Mouse (Mus musculus) liver, embryonic 12.5 days (tissue): ENCODE measurements around the gene Gm21962. TPM values are rescaled to one million over a fixed set of nuclear protein-coding genes. Genes with fewer than 3 reads are reported as not detected.

Experiments
- ATAC-seq: fragments of 200-750 bp; cut with Nextera tagmentation; 2 replicates; pipeline ENCODE4 v1.8.0; 2017; ENCODE audit warnings: moderate number of reproducible peaks, mild to moderate bottlenecking, moderate library complexity
- H3K27ac ChIP-seq: fragments of 300-500 bp; sonication (generic); 2 replicates; pipeline ENCODE4 v1.5.1; 2016; ENCODE audit warnings: mild to moderate bottlenecking
- H3K27me3 ChIP-seq: fragments of 300-500 bp; sonication (generic); replicated peaks from 2 replicates; pipeline ENCODE4 v1.6.1; 2016; ENCODE audit warnings: mild to moderate bottlenecking, moderate library complexity
- H3K36me3 ChIP-seq: fragments of 300-500 bp; sonication (generic); 2 replicates; pipeline ENCODE4 v1.6.1; 2016; ENCODE audit warnings: mild to moderate bottlenecking, moderate library complexity
- H3K4me1 ChIP-seq: fragments of 300-500 bp; sonication (generic); 2 replicates; pipeline ENCODE4 v1.6.1; 2016
- H3K4me2 ChIP-seq: fragments of 300-500 bp; sonication (generic); 2 replicates; pipeline ENCODE4 v1.6.1; 2016; ENCODE audit warnings: mild to moderate bottlenecking, moderate library complexity
- H3K4me3 ChIP-seq: fragments of 300-500 bp; sonication (generic); 2 replicates; pipeline ENCODE4 v1.5.1; 2016; ENCODE audit warnings: mild to moderate bottlenecking, moderate library complexity
- H3K9ac ChIP-seq: fragments of 300-500 bp; sonication (generic); 2 replicates; pipeline ENCODE4 v1.6.1; 2016; ENCODE audit warnings: mild to moderate bottlenecking, moderate library complexity
- H3K9me3 ChIP-seq: fragments of 300-500 bp; sonication (generic); replicated peaks from 2 replicates; pipeline ENCODE4 v1.6.1; 2016; ENCODE audit warnings: mild to moderate bottlenecking, moderate library complexity
- WGBS: fragments of 180-500 bp; shearing (Covaris S2); methylation state at CpG from one replicate; pipeline ENCODE4 v1.1.7; 2016; ENCODE audit not compliant: insufficient replicate concordance; 5-methylcytosine and 5-hydroxymethylcytosine counted together
- polyA plus RNA-seq: library from polyadenylated mRNA; unstranded; fragments of >200 nt; fragmentation: Nextera tagmentation; extraction: Ambion mirVana; gene quantifications from 2 replicates; pipeline ENCODE4 v1.2.1, GENCODE M21; 2016

The Gm21962 gene
- polyA plus RNA-seq, 1 experiment from 2014 or later, result not detected

GRCm38 (mm10) chr3:137647427-137648100, 23.8 kb upstream of the Gm21962 start:
- WGBS, result 67% methylated on average over 12 of the region's 12 CpGs
- Histone ChIP-seq H3K4me1 (no peaks in the 10 kb centered on the region), H3K9ac (no peak overlapping the region), H3K4me3 (no peak overlapping the region), H3K36me3 (no peaks in the 10 kb centered on the region), H3K9me3 (no peaks in the 10 kb centered on the region), H3K4me2 (no peak overlapping the region), H3K27me3 (no peaks in the 10 kb centered on the region), H3K27ac (no peak overlapping the region)
- ATAC-seq, result no peak

- H3K9me3 ChIP-seq, result no peaks in the 10 kb centered on the region
- H3K9ac ChIP-seq, result no peak overlapping the region
- no peaks in the 10 kb centered on the region for H3K27me3 ChIP-seq
- H3K4me1 ChIP-seq, result no peaks in the 10 kb centered on the region
- no peak for ATAC-seq
- no peak overlapping the region for H3K4me3 ChIP-seq
- no peak overlapping the region for H3K4me2 ChIP-seq
- H3K27ac ChIP-seq, result no peak overlapping the region
- 58% methylated on average over 5 of the region's 5 CpGs for WGBS
- no peaks in the 10 kb centered on the region for H3K36me3 ChIP-seq
Observed at GRCm38 (mm10) chr3:137649112-137649511, 22.2 kb upstream of the Gm21962 start.

- Histone ChIP-seq H3K27me3 (no peaks in the 10 kb centered on the region), H3K9ac (no peak overlapping the region), H3K4me1 (no peaks in the 10 kb centered on the region), H3K4me2 (no peak overlapping the region), H3K9me3 (no peaks in the 10 kb centered on the region), H3K4me3 (no peak overlapping the region), H3K36me3 (no peaks in the 10 kb centered on the region), H3K27ac (no peak overlapping the region)
- no peak for ATAC-seq
- WGBS, result 81% methylated on average over 2 of the region's 2 CpGs
Observed at GRCm38 (mm10) chr3:137652853-137653252, 18.5 kb upstream of the Gm21962 start.

GRCm38 (mm10) chr3:137680923-137681322, 9.6 kb downstream of the Gm21962 start:
- Histone ChIP-seq H3K27ac (no peak overlapping the region), H3K36me3 (no peaks in the 10 kb centered on the region), H3K9ac (no peak overlapping the region), H3K4me2 (no peak overlapping the region), H3K4me3 (no peak overlapping the region), H3K4me1 (no peaks in the 10 kb centered on the region), H3K27me3 (no peaks in the 10 kb centered on the region), H3K9me3 (no peaks in the 10 kb centered on the region)
- WGBS, result 7% methylated on average over 3 of the region's 3 CpGs
- ATAC-seq, result no peak

- Histone ChIP-seq H3K4me2 (no peak overlapping the region), H3K4me1 (no peaks in the 10 kb centered on the region), H3K4me3 (no peak overlapping the region), H3K27me3 (no peaks in the 10 kb centered on the region), H3K9ac (no peak overlapping the region), H3K27ac (no peak overlapping the region), H3K9me3 (no peaks in the 10 kb centered on the region), H3K36me3 (no peaks in the 10 kb centered on the region)
- ATAC-seq, result no peak
- 48% methylated on average over 7 of the region's 7 CpGs for WGBS
Observed at GRCm38 (mm10) chr3:137682911-137683806, 11.8 kb downstream of the Gm21962 start.

- Histone ChIP-seq H3K36me3 (no peaks in the 10 kb centered on the region), H3K27me3 (no peaks in the 10 kb centered on the region), H3K4me2 (no peak overlapping the region), H3K9me3 (no peaks in the 10 kb centered on the region), H3K9ac (no peak overlapping the region), H3K4me1 (no peaks in the 10 kb centered on the region), H3K27ac (no peak overlapping the region), H3K4me3 (no peak overlapping the region)
- ATAC-seq, result no peak
- 66% methylated on average over 6 of the region's 6 CpGs for WGBS
Observed at GRCm38 (mm10) chr3:137683807-137684403, 12.6 kb downstream of the Gm21962 start.

- Histone ChIP-seq H3K27me3 (no peaks in the 10 kb centered on the region), H3K4me1 (no peaks in the 10 kb centered on the region), H3K4me3 (no peak overlapping the region), H3K36me3 (no peaks in the 10 kb centered on the region), H3K4me2 (no peak overlapping the region), H3K9ac (no peak overlapping the region), H3K27ac (no peak overlapping the region), H3K9me3 (no peaks in the 10 kb centered on the region)
- WGBS, result 68% methylated on average over 2 of the region's 2 CpGs
- no peak for ATAC-seq
Observed at GRCm38 (mm10) chr3:137686932-137687331, 15.6 kb downstream of the Gm21962 start.

GRCm38 (mm10) chr3:137691503-137691902, 20.2 kb downstream of the Gm21962 start:
- H3K27ac ChIP-seq, result no peak overlapping the region
- ATAC-seq, result no peak
- no peak overlapping the region for H3K4me3 ChIP-seq
- no peaks in the 10 kb centered on the region for H3K36me3 ChIP-seq
- H3K4me1 ChIP-seq, result no peaks in the 10 kb centered on the region
- H3K4me2 ChIP-seq, result no peak overlapping the region
- H3K9ac ChIP-seq, result no peak overlapping the region
- no peaks in the 10 kb centered on the region for H3K27me3 ChIP-seq
- no peaks in the 10 kb centered on the region for H3K9me3 ChIP-seq

GRCm38 (mm10) chr3:137715946-137716345, 44.6 kb downstream of the Gm21962 start:
- 36% methylated on average over 2 of the region's 2 CpGs for WGBS
- H3K27ac ChIP-seq, result no peak overlapping the region
- H3K36me3 ChIP-seq, result no peaks in the 10 kb centered on the region
- no peak overlapping the region for H3K4me2 ChIP-seq
- H3K27me3 ChIP-seq, result no peaks in the 10 kb centered on the region
- H3K4me3 ChIP-seq, result no peak overlapping the region
- no peak for ATAC-seq
- H3K9me3 ChIP-seq, result no peaks in the 10 kb centered on the region
- no peak overlapping the region for H3K9ac ChIP-seq
- H3K4me1 ChIP-seq, result no peaks in the 10 kb centered on the region

GRCm38 (mm10) chr3:137716573-137717157, 45.3 kb downstream of the Gm21962 start:
- ATAC-seq, result no peak

More at GRCm38 (mm10) chr3:137716573-137717157, 45.3 kb downstream of the Gm21962 start:
- Histone ChIP-seq H3K9ac (no peak overlapping the region), H3K4me2 (no peak overlapping the region), H3K4me1 (no peaks in the 10 kb centered on the region), H3K27me3 (no peaks in the 10 kb centered on the region), H3K9me3 (no peaks in the 10 kb centered on the region), H3K4me3 (no peak overlapping the region), H3K36me3 (no peaks in the 10 kb centered on the region), H3K27ac (no peak overlapping the region)
- 66% methylated on average over 3 of the region's 3 CpGs for WGBS
